Mouse (Mus musculus) left cerebral cortex, adult 2 months (tissue): Measurements from ENCODE around the gene Chst5. TPM values are rescaled to one million over a fixed set of nuclear protein-coding genes. Genes with fewer than 3 reads are reported as not detected.
A peak's percentile ranks its signal among the peaks of the same experiment; 100 is the strongest.

Experiments used
- DNase-seq, 2 experiments: peaks; one replicate each; pipeline ENCODE4 v3.0.0; 2021 to 2022; ENCODE audit warnings: low spot score in 2 of 2, mixed read lengths in 1 of 2; ENCODE audit errors: extremely low spot score in 1 of 2
- H3K27ac ChIP-seq: fragments of 200-600 bp; 2 replicates; pipeline ENCODE4 v1.8.1; 2022
- H3K4me3 ChIP-seq: fragments of 200-600 bp; 2 replicates; pipeline ENCODE4 v1.8.1; 2022
- CTCF ChIP-seq: fragments of 200-600 bp; IDR thresholded peaks from 2 replicates; pipeline ENCODE4 v1.8.1; 2022; ENCODE audit warnings: antibody characterized with exemption, mild to moderate bottlenecking, moderate library complexity
- intact Hi-C: fragments of 180-260 bp; cut with DNase I; formaldehyde crosslinking; loops from one replicate; pipeline ENCODE4 v1.15.1; 2025
- long read RNA-seq, 2 experiments: library from polyadenylated mRNA; stranded (forward); transcript quantifications; one replicate each; pipeline ENCODE4 v2.0.0; 2021; ENCODE audit warnings: borderline mapping rate in 2 of 2
- total RNA-seq, 2 experiments: library from RNA; stranded (reverse); gene quantifications; 2 replicates each; pipeline ENCODE4 v1.2.3; 2021

Chst5 gene
- under 1 TPM; 0.29 to 0.51 TPM for total RNA-seq
- long read RNA-seq, experiment 1, result 0 reads
- long read RNA-seq, experiment 2, partial matches to known transcripts, result 0 of 2 reads
- long read RNA-seq, experiment 2, other reads (novel, unspliced or antisense), result 0 of 2 reads

GRCm38 (mm10) chr8:111909621-111910450 is at the start of gene Chst5:
Chst5 (minus strand) TSS chr8:111910447.
- DNase-seq, result no peak
- peak within 1 kb of the TSS; percentile 16; the same call in 1 of the 2 replicates for H3K4me3 ChIP-seq
- intact Hi-C loops, result no loop called here
- no peak for TF ChIP-seq CTCF
- H3K27ac ChIP-seq, result no peak within 1 kb of the TSS

- no peak for DNase-seq
- intact Hi-C loops, result no loop called here
- no peak overlapping the region for H3K27ac ChIP-seq
- H3K4me3 ChIP-seq, result no peak overlapping the region
- TF ChIP-seq CTCF, result no peak
Observed at GRCm38 (mm10) chr8:111957231-111957630, 47.0 kb upstream of the Chst5 start.

GRCm38 (mm10) chr8:111955879-111956278 is 45.6 kb upstream of the Chst5 start:
- Histone ChIP-seq H3K4me3 (no peak overlapping the region), H3K27ac (no peak overlapping the region)
- intact Hi-C loops, result no loop called here
- TF ChIP-seq CTCF, result no peak
- no peak for DNase-seq

GRCm38 (mm10) chr8:111954844-111955594 is 44.8 kb upstream of the Chst5 start:
- no peak for DNase-seq
- Histone ChIP-seq H3K27ac (no peak overlapping the region), H3K4me3 (no peak overlapping the region)
- intact Hi-C loops, result no loop called here
- TF ChIP-seq CTCF, result no peak

- no peak for TF ChIP-seq CTCF
- DNase-seq, result no peak
- H3K27ac ChIP-seq, result no peak overlapping the region
- intact Hi-C loops, result no loop called here
- no peak overlapping the region for H3K4me3 ChIP-seq
Observed at GRCm38 (mm10) chr8:111951936-111952335, 41.7 kb upstream of the Chst5 start.

GRCm38 (mm10) chr8:111951317-111951716 is 41.1 kb upstream of the Chst5 start:
- no peak for TF ChIP-seq CTCF
- DNase-seq, result peak; percentile 32 to 58
- Histone ChIP-seq H3K4me3 (no peak overlapping the region), H3K27ac (no peak overlapping the region)
- intact Hi-C loops, result no loop called here

GRCm38 (mm10) chr8:111950846-111951245 is 40.6 kb upstream of the Chst5 start:
- DNase-seq, result no peak
- H3K27ac ChIP-seq, result no peak overlapping the region
- no peak for TF ChIP-seq CTCF
- H3K4me3 ChIP-seq, result no peak overlapping the region
- intact Hi-C loops, result no loop called here

- TF ChIP-seq CTCF, result no peak
- intact Hi-C loops, result no loop called here
- H3K27ac ChIP-seq, result no peak overlapping the region
- no peak overlapping the region for H3K4me3 ChIP-seq
- no peak for DNase-seq
Observed at GRCm38 (mm10) chr8:111947954-111948353, 37.7 kb upstream of the Chst5 start.

GRCm38 (mm10) chr8:111947144-111947543 is 36.9 kb upstream of the Chst5 start:
- Histone ChIP-seq H3K4me3 (no peak overlapping the region), H3K27ac (no peak overlapping the region)
- no peak for DNase-seq
- intact Hi-C loops, result no loop called here
- no peak for TF ChIP-seq CTCF

- no peak for TF ChIP-seq CTCF
- Histone ChIP-seq H3K27ac (no peak overlapping the region), H3K4me3 (no peak overlapping the region)
- intact Hi-C loops, result loop anchor here (5.0 kb wide), 1 partner anchor 49 kb away; the partner anchor contains the start of gene Adat1
- DNase-seq, result no peak
Observed at GRCm38 (mm10) chr8:111943544-111943943, 33.3 kb upstream of the Chst5 start.

GRCm38 (mm10) chr8:111941101-111941454 is 30.8 kb upstream of the Chst5 start:
- H3K27ac ChIP-seq, result peak overlapping the region; percentile 90
- intact Hi-C loops, result loop anchor here (5.0 kb wide), 1 partner anchor 51 kb away; the partner anchor contains the start of gene Adat1
- peak overlapping the region; percentile 74 for H3K4me3 ChIP-seq
- no peak for TF ChIP-seq CTCF
- DNase-seq, result peak; percentile 39 to 43
